Mouse (Mus musculus) right cerebral cortex, adult 18-20 months (tissue): ENCODE results near the gene Ruvbl2.
"Not testable (repeated sequence)": the region's sequence is repeated elsewhere in the genome, so short reads cannot be mapped to it uniquely, and the experiment has no call there.

ENCODE experiments used
- DNase-seq: peaks from one replicate; pipeline ENCODE4 v3.0.0; 2022; ENCODE audit warnings: mixed read lengths

The Ruvbl2 gene

GRCm38 (mm10) chr7:45437521-45438276, at the start of gene Ruvbl2:
Ruvbl2 (minus strand) TSS chr7:45438096.
- DNase-seq, result no peak

GRCm38 (mm10) chr7:45486761-45487415, 49.0 kb upstream of the Ruvbl2 start, which contains the start of gene Gm45808:
Gm45808 (minus strand) TSS chr7:45486811.
- no peak for DNase-seq

GRCm38 (mm10) chr7:45486158-45486557, 48.3 kb upstream of the Ruvbl2 start:
- DNase-seq, result no peak

GRCm38 (mm10) chr7:45484985-45485384, 47.1 kb upstream of the Ruvbl2 start:
- DNase-seq, result not testable (repeated sequence)

GRCm38 (mm10) chr7:45482166-45482565, 44.3 kb upstream of the Ruvbl2 start:
- no peak for DNase-seq

GRCm38 (mm10) chr7:45481374-45481927, 43.6 kb upstream of the Ruvbl2 start, which contains the start of gene Tulp2:
Tulp2 (plus strand) TSS chr7:45481877.
- DNase-seq, result peak; percentile 75

- DNase-seq, result not testable (repeated sequence)
These were observed 42.4 kb upstream of the Ruvbl2 start for GRCm38 (mm10) chr7:45480310-45480709.

- no peak for DNase-seq
These were observed 40.9 kb upstream of the Ruvbl2 start for GRCm38 (mm10) chr7:45478774-45479173.

GRCm38 (mm10) chr7:45477003-45477402, 39.1 kb upstream of the Ruvbl2 start:
- peak; percentile 66 for DNase-seq

- no peak for DNase-seq
These were observed 38.6 kb upstream of the Ruvbl2 start for GRCm38 (mm10) chr7:45476453-45476852.

GRCm38 (mm10) chr7:45475291-45475969, 37.5 kb upstream of the Ruvbl2 start:
- no peak for DNase-seq

GRCm38 (mm10) chr7:45470869-45471268, 33.0 kb upstream of the Ruvbl2 start:
- peak; percentile 70 for DNase-seq

GRCm38 (mm10) chr7:45467090-45467670, 29.3 kb upstream of the Ruvbl2 start:
- DNase-seq, result no peak

- peak; percentile 96 for DNase-seq
These were observed 28.6 kb upstream of the Ruvbl2 start, which contains the start of gene Bax for GRCm38 (mm10) chr7:45466283-45467089. Bax (minus strand) TSS chr7:45466898.

- no peak for DNase-seq
These were observed 27.7 kb upstream of the Ruvbl2 start for GRCm38 (mm10) chr7:45465549-45465948.

GRCm38 (mm10) chr7:45465112-45465511, 27.2 kb upstream of the Ruvbl2 start:
- DNase-seq, result no peak

GRCm38 (mm10) chr7:45463987-45464778, 26.3 kb upstream of the Ruvbl2 start:
- no peak for DNase-seq

GRCm38 (mm10) chr7:45462868-45463267, 25.0 kb upstream of the Ruvbl2 start:
- DNase-seq, result not testable (repeated sequence)

GRCm38 (mm10) chr7:45462325-45462724, 24.4 kb upstream of the Ruvbl2 start:
- DNase-seq, result no peak

GRCm38 (mm10) chr7:45461781-45462180, 23.9 kb upstream of the Ruvbl2 start:
- DNase-seq, result no peak

- DNase-seq, result no peak
These were observed 23.4 kb upstream of the Ruvbl2 start for GRCm38 (mm10) chr7:45461326-45461725.
